Mouse (Mus musculus): ENCODE measurements around the gene Zc3h15. TPM values are rescaled to one million over a fixed set of nuclear protein-coding genes. Genes with fewer than 3 reads are reported as not detected.

Gene Zc3h15
- 285 and 383 TPM in 2 replicates for polyA plus RNA-seq (2012; ENCODE audit: low replicate concordance)

GRCm38 (mm10) chr2:83644276-83645252 is at the start of gene Zc3h15:
Gene Zc3h15, plus strand, starts transcription at chr2:83644435.

Other genes with a start within 250 kb of the Zc3h15 start
- gene Itgav, start 80.0 kb downstream of the Zc3h15 start, polyA plus RNA-seq (2012; ENCODE audit: low replicate concordance), result 30.9 and 110 TPM in 2 replicates
- 0.10 TPM in 1 of 2 replicates, not detected in the other for gene Fam171b, start 168.2 kb downstream of the Zc3h15 start, polyA plus RNA-seq (2012; ENCODE audit: low replicate concordance)